Mouse (Mus musculus): ENCODE data around the gene Otos.

- no peak for TF ChIP-seq CTCF (conservative IDR thresholded peaks at IDR 0.05; ENCODE audit: low read length)
- TF ChIP-seq POU5F1 (IDR thresholded peaks at IDR 0.05; ENCODE audit: borderline replicate concordance, low read length) = no peak
Observed at GRCm38 (mm10) chr1:92691166-92691844, 42.7 kb upstream of the Otos start.

Measured in E14TG2a.4 (cell line).